Mouse (Mus musculus): Measurements from ENCODE around the gene Pbld1.
A peak's percentile ranks its signal among the peaks of the same experiment; 100 is the strongest.

Pbld1 gene

DNA sequence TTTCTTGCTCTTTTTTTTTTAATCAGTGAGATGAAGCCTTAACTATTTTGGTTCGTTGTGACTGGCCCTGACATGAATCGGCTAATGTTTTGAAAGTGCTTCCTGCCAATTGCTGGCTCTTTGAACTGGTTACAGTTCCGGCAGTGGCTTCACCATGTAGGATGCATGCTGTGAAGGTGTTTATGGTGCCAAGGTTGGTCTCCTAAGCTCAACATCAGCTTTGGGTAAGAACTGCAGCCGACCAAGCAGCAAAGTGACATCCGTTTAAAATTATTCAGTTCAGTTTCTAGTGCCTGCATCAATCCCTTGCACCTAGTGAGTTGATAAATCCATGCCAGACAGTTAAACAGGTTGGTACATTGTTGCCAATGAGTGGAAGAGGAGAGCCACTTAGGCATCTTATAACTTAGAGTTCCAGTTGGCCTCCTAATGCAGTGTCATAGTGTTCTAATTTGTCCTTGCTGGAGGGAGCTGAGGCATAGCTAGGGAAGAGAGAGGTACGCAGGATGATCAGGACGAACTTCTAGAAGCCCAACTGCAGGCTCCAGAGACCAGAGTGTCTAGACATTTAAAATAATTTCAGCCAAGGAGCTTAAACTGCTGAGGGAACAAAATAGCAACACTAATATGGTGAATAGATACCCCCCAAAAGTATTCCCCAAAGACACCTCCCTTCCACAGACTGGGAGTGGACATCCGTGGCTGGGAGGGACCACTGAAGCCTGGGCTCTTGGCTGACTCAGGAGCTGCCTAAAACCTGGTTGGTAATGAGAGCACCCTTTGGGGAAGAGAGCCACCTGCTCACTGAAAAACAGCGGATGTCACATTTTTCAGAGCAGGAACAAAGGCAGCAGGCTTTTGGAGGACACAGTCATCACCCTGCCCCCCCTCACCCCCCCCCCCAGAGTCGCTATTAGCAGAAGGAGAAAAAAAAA is 32.9 kb downstream of the Pbld1 start:
- DNase-seq (ENCODE audit: low spot score in 2 of 2), result no peak

DNA sequence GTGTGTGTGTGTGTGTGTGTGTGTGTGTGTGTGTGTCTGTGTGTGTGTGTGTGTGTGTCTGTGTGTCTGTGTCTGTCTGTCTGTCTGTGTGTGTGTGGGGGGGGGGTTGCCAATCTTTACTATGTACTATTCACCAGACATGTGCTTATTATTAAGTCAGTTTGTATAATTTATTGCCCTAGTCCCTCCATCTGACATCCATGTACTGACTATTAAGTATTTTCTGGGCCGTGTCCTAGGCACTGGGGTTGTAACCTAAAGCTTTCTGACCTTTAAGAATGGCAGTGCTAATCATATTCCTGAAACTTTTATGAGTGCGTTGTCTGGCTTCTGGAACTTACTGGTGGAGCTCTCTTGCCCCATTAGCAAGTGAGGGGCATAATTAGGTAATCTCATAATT is 36.8 kb downstream of the Pbld1 start:
- no peak for DNase-seq (ENCODE audit: low spot score in 2 of 2)

- no peak for DNase-seq (ENCODE audit: low spot score in 2 of 2)
Observed at GRCm38 (mm10) chr10:63098191-63098590, 38.2 kb downstream of the Pbld1 start.

DNA sequence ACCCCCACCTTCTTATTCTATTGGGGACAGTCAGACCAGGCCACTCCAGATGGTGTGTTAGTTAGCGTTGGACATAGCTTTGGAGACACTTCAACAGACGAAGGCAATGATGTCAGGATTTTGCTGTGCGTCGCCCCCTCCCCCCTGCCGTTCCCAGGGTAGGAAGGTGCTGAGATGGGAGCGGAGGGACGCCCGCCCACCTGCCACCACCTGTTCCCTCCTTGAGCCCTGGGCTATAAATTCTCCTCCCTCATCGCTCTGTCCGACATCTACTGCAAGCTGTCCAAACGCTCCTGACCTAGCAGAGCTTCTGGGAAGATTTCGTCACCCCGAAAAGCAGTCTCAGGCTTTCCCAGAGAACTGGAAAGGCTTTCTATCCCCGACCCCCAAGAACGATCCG is 39.6 kb downstream of the Pbld1 start, which contains the start of gene Atoh7:
Gene Atoh7, plus strand, starts transcription at position 131 of the 400 bp plus-strand sequence.
- DNase-seq (ENCODE audit: low spot score in 2 of 2), result peak; percentile 42 to 57

- DNase-seq (ENCODE audit: low spot score in 2 of 2), result peak; percentile 78 to 79
Observed at GRCm38 (mm10) chr10:63099941-63100562, 40.1 kb downstream of the Pbld1 start.

DNA sequence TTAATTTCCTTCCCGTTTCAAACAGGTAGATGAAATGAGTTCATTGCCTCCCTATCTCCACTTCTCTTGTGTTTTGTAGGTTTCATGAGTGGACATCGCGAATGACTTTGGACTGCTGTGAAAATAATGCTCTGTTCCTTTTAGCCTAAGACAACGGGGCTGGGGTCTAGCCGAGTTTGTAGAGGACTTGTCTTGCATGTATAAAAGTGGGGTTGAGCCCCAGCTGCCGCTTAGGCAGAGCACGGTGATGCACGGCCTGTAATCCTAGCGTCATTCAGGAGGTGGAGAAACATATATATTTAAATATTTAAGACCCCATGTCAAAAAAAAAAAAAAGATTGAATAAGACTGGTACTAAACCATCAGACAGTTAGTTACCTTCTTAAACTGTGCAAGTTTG is 40.7 kb downstream of the Pbld1 start:
- no peak for DNase-seq (ENCODE audit: low spot score in 2 of 2)

DNA sequence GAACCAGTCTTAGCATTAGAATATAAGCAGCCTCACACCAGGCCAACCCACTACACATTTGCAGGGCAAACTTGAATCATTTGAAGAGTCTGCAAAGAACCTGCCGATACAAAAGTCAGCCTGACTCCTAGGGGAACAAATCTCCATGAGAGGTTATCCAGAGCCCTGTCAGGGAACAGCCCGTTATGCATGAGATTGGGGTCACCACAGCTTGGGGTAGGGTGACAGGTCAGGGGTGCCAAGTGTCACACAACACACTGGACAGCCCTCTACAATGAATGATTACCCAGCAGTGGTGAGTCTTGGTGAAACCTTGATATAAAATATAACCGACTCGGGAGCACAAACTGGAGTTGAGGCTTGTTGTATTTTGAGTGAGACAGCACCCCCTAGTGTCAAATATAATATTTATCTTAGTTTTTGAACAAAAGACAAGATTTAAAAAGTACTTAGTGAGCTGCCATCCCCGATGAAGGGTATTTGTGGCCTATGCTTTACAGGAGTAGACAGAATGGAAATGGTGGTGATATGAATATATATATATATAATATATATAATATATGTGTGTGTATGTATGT is 53.2 kb downstream of the Pbld1 start:
- DNase-seq (ENCODE audit: low spot score in 2 of 2), result no peak

DNA sequence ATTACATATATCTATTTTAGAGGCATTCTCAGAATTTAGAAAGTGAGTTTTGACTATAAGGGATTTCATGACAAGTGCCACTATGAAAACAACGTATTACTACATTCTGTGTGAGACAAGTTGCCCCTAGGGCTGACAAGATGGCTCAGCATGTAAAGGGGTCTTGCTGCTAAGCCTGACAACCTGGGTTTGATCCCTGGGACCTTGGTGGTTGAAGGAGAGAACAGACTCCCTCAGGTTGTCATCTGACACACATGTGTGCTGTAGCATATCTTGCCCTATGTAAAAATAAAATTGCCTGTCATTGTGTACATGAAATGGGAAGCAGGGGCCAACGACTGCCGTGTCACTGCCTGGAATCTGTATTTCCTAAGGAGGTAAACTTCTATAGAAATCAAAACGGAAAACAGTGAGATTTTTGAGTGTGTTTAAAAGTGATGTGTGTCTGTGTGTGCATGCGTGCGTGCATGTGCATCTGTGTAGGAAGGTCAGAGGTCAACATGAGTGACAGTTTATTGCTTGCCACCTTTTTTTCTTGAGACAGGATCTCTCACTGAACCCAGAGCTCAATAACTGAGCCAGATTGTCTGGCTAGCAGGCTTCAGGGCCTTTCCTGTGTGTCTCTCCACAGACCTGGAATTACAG is 53.9 kb downstream of the Pbld1 start:
- DNase-seq (ENCODE audit: low spot score in 2 of 2), result no peak

DNA sequence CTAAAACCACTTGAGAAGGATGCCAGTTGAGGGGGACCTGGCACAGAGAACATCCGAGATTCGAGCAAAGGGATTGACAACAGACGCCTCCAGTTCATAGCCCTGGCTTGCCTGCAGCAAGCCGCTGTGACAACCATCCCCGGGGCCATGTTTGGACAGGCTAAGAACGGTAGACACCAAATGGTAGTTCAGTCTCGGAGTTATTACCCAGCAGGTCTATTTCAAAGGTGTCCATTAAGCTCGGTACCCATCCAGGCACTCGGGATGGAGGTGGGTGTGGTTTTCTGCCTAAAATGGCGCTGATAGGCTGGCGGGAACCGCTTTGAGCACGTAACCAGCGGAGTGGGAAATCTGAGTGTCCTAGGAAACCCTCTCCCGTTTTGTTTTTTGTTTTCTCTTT is 55.9 kb downstream of the Pbld1 start:
- DNase-seq (ENCODE audit: low spot score in 2 of 2), result no peak

DNA sequence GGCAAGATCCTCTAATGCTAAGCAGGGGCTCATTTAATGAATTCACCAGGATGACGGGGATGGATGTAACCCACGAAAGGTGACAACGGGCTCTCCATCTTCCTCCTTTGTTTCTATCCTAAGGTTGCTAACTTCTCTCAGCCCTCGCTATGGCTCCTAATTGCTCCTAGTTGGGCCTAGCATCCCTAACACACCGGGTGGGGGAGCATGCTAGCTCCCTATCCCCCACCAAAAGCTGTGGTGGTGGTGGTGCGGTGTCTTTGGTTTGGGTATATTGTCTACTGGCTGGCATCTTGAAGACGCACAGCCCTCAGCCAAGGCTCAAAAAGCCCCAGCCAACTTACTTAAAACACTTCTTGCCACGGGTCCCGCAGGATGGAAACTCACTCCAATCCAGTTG is 56.4 kb downstream of the Pbld1 start:
- DNase-seq (ENCODE audit: low spot score in 2 of 2), result no peak

DNA sequence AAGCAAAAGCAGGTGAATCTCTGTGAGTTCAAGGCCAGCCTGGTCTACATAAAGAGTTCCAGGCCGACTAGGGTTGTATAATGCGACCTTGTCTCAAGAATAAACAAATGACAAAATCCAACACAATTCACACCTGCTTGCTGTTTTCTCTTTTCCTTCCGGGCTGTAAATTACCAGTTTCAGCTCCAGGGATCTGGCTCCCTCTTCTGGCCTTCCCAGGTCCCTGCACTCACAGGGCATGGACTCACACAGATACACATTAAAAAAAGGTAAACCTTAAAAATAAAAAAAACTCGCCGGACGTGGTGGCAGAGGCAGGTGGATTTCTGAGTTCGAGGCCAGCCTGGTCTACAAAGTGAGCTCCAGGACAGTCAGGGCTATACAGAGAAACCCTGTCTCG is 57.6 kb downstream of the Pbld1 start:
- no peak for DNase-seq (ENCODE audit: low spot score in 2 of 2)

DNA sequence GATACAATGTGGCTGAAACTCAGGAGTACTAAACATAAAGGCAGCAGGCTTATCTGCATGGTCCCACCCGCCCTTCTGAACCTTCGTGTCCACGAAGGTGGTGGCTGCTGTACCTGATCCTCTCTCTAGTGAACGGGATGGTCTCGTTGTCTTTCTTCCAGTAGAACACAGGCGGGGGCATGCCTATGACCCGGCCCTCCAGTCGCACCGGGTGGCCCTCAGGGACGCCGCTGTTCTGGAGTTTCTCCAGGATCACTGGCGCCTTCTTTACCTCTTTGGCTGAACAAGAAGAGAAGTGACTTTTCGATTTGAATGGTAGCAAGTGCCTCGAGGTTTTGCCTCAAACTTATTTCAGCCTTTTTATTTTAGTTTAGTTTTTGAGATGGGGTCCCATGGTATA is 60.0 kb downstream of the Pbld1 start:
- no peak for DNase-seq (ENCODE audit: low spot score in 2 of 2)

- DNase-seq (ENCODE audit: low spot score in 2 of 2), result no peak
Observed at GRCm38 (mm10) chr10:63121961-63122360, 62.0 kb downstream of the Pbld1 start.

DNA sequence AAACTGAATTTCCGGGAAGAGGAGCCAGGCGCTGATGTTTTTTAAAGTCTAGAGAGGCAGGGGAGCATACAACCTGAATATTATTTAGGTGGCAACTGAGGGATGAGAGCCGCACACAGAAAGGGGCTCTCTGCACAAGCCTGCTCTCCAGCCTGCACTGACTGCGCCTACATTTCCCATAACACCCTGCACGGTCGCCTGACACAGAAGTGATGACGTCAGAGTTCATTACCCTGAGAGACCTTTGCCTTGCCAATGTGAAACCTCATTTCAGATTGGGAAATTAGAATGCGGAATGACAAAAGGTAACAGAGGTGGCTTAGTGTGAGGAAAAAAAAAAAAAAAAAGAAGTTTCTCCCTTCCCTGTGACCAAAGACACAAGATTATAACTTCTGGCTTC is 62.6 kb downstream of the Pbld1 start:
- DNase-seq (ENCODE audit: low spot score in 2 of 2), result peak in 1 of 2 experiments; percentile 53

- no peak for DNase-seq (ENCODE audit: low spot score in 2 of 2)
Observed at GRCm38 (mm10) chr10:63123141-63123540, 63.2 kb downstream of the Pbld1 start.

DNA sequence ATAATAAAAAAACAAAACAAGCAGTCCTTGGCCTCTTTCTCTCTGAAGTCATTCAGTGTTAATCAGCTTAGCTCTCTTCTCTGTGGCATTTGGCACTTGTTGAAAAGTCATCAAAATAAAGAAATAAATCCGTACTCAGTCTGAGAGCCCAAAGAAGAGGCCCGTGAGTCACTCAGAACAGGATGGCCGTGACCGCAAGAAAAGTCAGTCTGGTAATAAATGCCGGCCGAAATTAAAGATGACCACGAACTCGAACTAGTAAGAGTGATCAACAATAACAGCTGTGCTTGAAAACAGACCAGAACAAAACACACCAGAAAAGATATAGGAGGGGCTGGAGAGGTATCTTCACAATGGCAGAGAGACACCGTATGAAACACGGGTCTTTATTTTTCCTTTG is 64.1 kb downstream of the Pbld1 start:
- DNase-seq (ENCODE audit: low spot score in 2 of 2), result no peak

- no peak for DNase-seq (ENCODE audit: low spot score in 2 of 2)
Observed at GRCm38 (mm10) chr10:63125343-63125742, 65.4 kb downstream of the Pbld1 start.

GRCm38 (mm10) chr10:63126116-63126515 is 66.2 kb downstream of the Pbld1 start:
- DNase-seq (ENCODE audit: low spot score in 2 of 2), result no peak

GRCm38 (mm10) chr10:63127156-63127555 is 67.2 kb downstream of the Pbld1 start:
- no peak for DNase-seq (ENCODE audit: low spot score in 2 of 2)
